9 mouse cellular contexts compared by ENCODE assay signal in the genomic region with DNA sequence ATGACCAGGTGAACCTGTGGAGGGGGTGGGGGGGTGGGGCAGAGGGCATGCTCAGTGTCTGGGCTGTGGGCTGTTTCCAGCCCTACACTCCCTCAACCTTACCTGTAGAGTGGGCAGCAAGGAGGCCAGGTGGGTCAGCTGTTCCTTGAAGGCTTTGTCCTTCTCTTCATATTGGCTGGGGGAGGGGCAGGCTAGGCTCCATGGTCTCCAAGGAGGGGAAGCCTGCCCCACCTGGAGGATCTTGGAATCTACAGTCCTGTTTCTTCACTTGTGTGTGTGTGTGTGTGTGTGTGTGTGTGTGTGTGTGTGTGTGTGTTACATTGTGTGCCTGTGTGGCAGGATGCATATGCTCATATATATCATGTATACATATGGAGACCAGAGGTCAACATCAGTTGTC. TPM values are rescaled to one million over a fixed set of nuclear protein-coding genes. Genes with fewer than 3 reads are reported as not detected.
DNase-seq lines count a peak whose midpoint lies in the region; ATAC-seq and TF ChIP-seq lines count a peak whose summit lies in the region.
"Had no signal": no experiment of that assay in that cellular context is flagged by ENCODE, and none has a peak within 500 bp of the region (broad histone marks: within the 10 kb centered on the region; RNA-seq: fewer than 3 reads in every experiment).

No protein-coding gene starts in this region.

- no peak overlapping the region for H3K4me3 ChIP-seq in lung, postnatal 0 days (ENCODE audit: low read depth, low read length)
- peak overlapping the region; percentile 40; the same call in 1 of the 2 replicates for H3K4me3 ChIP-seq in hindbrain, embryonic 13.5 days
- peak overlapping the region; percentile 34 for H3K4me3 ChIP-seq in neural tube, embryonic 13.5 days

- H3K4me2 ChIP-seq in lung, postnatal 0 days (replicated peaks; ENCODE audit: low read depth, low read length): no peak overlapping the region
- peak overlapping the region; percentile 59 for H3K4me2 ChIP-seq in hindbrain, embryonic 13.5 days
- peak overlapping the region; percentile 59 for H3K4me2 ChIP-seq in neural tube, embryonic 13.5 days

- no peaks in the 10 kb centered on the region for H3K36me3 ChIP-seq in lung, postnatal 0 days (ENCODE audit: insufficient read depth, low read length)
- H3K36me3 ChIP-seq in hindbrain, embryonic 13.5 days: peaks cover 4% of the 10 kb centered on the region; the same call in 1 of the 2 replicates
- H3K36me3 ChIP-seq in neural tube, embryonic 13.5 days: peaks cover 2% of the 10 kb centered on the region; the same call in 1 of the 2 replicates

- no peak overlapping the region for H3K9ac ChIP-seq in lung, postnatal 0 days (replicated peaks; ENCODE audit: low read depth)
- H3K9ac ChIP-seq in hindbrain, embryonic 13.5 days: no peak overlapping the region
- peak overlapping the region; percentile 67; the same call in 1 of the 2 replicates for H3K9ac ChIP-seq in neural tube, embryonic 13.5 days

- no peak overlapping the region for H3K27ac ChIP-seq in lung, postnatal 0 days (ENCODE audit: low read length)
- H3K27ac ChIP-seq in hindbrain, embryonic 13.5 days: no peak overlapping the region
- no peak overlapping the region for H3K27ac ChIP-seq in neural tube, embryonic 13.5 days (replicated peaks)

- peak; percentile 48 for TF ChIP-seq CTCF in lung, postnatal 0 days (IDR thresholded peaks at IDR 0.05)

- DNase-seq in CD4-positive, CD25-positive, alpha-beta regulatory T cell, adult 2 months (ENCODE audit: low read depth, low spot score): peak; percentile 37
- peak; percentile 51 for DNase-seq in lung, postnatal 0 days (ENCODE audit: low spot score)
- DNase-seq in lung, postnatal 25 days (ENCODE audit: low spot score): no peak
- no peak for DNase-seq in frontal cortex, postnatal 25 days (ENCODE audit: low spot score in 2 of 2)
- no peak for DNase-seq in ovary, postnatal 36 days (ENCODE audit: low spot score)

- peaks cover 43% of the 10 kb centered on the region for H3K27me3 ChIP-seq in lung, postnatal 0 days (replicated peaks; ENCODE audit: insufficient read depth, low read length)
- peaks cover 100% of the 10 kb centered on the region for H3K27me3 ChIP-seq in hindbrain, embryonic 13.5 days
- H3K27me3 ChIP-seq in neural tube, embryonic 13.5 days: peaks cover 94% of the 10 kb centered on the region

- no peak for ATAC-seq in CD4-positive, CD25-positive, alpha-beta regulatory T cell, adult 4 months
- ATAC-seq in lung, postnatal 0 days: 0 out of 2 replicates have a peak, but pooled peaks have one; percentile 7
- no peak for ATAC-seq in hindbrain, embryonic 13.5 days (ENCODE audit: low FRiP score)
- 0 out of 2 replicates have a peak, but pooled peaks have one; percentile 20 for ATAC-seq in neural tube, embryonic 13.5 days (ENCODE audit: low read depth)

- peaks cover 5% of the 10 kb centered on the region; the same call in 1 of the 2 replicates for H3K4me1 ChIP-seq in lung, postnatal 0 days (ENCODE audit: insufficient read depth, low read depth, low read length)
- H3K4me1 ChIP-seq in hindbrain, embryonic 13.5 days (replicated peaks): peaks cover 43% of the 10 kb centered on the region
- peaks cover 39% of the 10 kb centered on the region for H3K4me1 ChIP-seq in neural tube, embryonic 13.5 days (replicated peaks)

- TF ChIP-seq EP300 in lung, postnatal 0 days (IDR thresholded peaks at IDR 0.05): no peak

- H3K9me3 ChIP-seq in lung, postnatal 0 days (ENCODE audit: low read length): no peaks in the 10 kb centered on the region
- no peaks in the 10 kb centered on the region for H3K9me3 ChIP-seq in hindbrain, embryonic 13.5 days
- H3K9me3 ChIP-seq in neural tube, embryonic 13.5 days: no peaks in the 10 kb centered on the region

RNA-seq across cellular contexts. Expression of a gene that starts 4.9 kb away (rescaled TPM):
- not detected for polyA plus RNA-seq in CD4-positive, CD25-positive, alpha-beta regulatory T cell, adult 4 months (2017; shearing (Covaris generic))
- polyA plus RNA-seq in lung, postnatal 0 days (2015; fragmentation: Nextera tagmentation; extraction: Ambion mirVana): 0.53 and 0.70 TPM in 2 replicates
- 5.2 and 7.7 TPM in 2 replicates for polyA plus RNA-seq in hindbrain, embryonic 13.5 days (2015; fragmentation: Nextera tagmentation; extraction: Ambion mirVana)
- 6.3 and 10.4 TPM in 2 replicates for polyA plus RNA-seq in neural tube, embryonic 13.5 days (2015; fragmentation: Nextera tagmentation; extraction: Ambion mirVana)

RNA-seq across cellular contexts. Expression of a gene that starts 11.6 kb away (rescaled TPM):
- 1,000 to 10,000 TPM in 1 of 2 experiments, 100 to 1,000 TPM in 1; 772 to 1,018 TPM for polyA plus RNA-seq in CD4-positive, CD25-positive, alpha-beta regulatory T cell, adult 4 months (2017; shearing (Covaris generic))
- polyA plus RNA-seq in lung, postnatal 0 days (2015; fragmentation: Nextera tagmentation; extraction: Ambion mirVana): 265 and 266 TPM in 2 replicates
- 205 and 218 TPM in 2 replicates for polyA plus RNA-seq in hindbrain, embryonic 13.5 days (2015; fragmentation: Nextera tagmentation; extraction: Ambion mirVana)
- 198 and 217 TPM in 2 replicates for polyA plus RNA-seq in neural tube, embryonic 13.5 days (2015; fragmentation: Nextera tagmentation; extraction: Ambion mirVana)

RNA-seq across cellular contexts. Expression of a gene that starts 16.9 kb away (rescaled TPM):
- 1 to 10 TPM; 3.9 to 8.2 TPM for polyA plus RNA-seq in CD4-positive, CD25-positive, alpha-beta regulatory T cell, adult 4 months (2017; shearing (Covaris generic))
- polyA plus RNA-seq in lung, postnatal 0 days (2015; fragmentation: Nextera tagmentation; extraction: Ambion mirVana): 16.9 and 18.9 TPM in 2 replicates
- polyA plus RNA-seq in hindbrain, embryonic 13.5 days (2015; fragmentation: Nextera tagmentation; extraction: Ambion mirVana): 17.2 and 18.4 TPM in 2 replicates
- 17.9 and 21.7 TPM in 2 replicates for polyA plus RNA-seq in neural tube, embryonic 13.5 days (2015; fragmentation: Nextera tagmentation; extraction: Ambion mirVana)

RNA-seq across cellular contexts. Expression of a gene that starts 22.5 kb away (rescaled TPM):
- not detected for polyA plus RNA-seq in CD4-positive, CD25-positive, alpha-beta regulatory T cell, adult 4 months (2017; shearing (Covaris generic))
- polyA plus RNA-seq in lung, postnatal 0 days (2015; fragmentation: Nextera tagmentation; extraction: Ambion mirVana): not detected in 2 replicates
- polyA plus RNA-seq in hindbrain, embryonic 13.5 days (2015; fragmentation: Nextera tagmentation; extraction: Ambion mirVana): 0.38 and 0.79 TPM in 2 replicates
- 0.24 and 0.26 TPM in 2 replicates for polyA plus RNA-seq in neural tube, embryonic 13.5 days (2015; fragmentation: Nextera tagmentation; extraction: Ambion mirVana)
- polyA plus RNA-seq: large intestine, adult 2 months had no signal

RNA-seq across cellular contexts. Expression of a gene that starts 24.5 kb away (rescaled TPM):
- polyA plus RNA-seq in CD4-positive, CD25-positive, alpha-beta regulatory T cell, adult 4 months (2017; shearing (Covaris generic)): under 1 TPM in 1 of 2 experiments, not detected in 1; 0.40 TPM
- 0.06 and 0.07 TPM in 2 replicates for polyA plus RNA-seq in lung, postnatal 0 days (2015; fragmentation: Nextera tagmentation; extraction: Ambion mirVana)
- 38.7 and 38.9 TPM in 2 replicates for polyA plus RNA-seq in hindbrain, embryonic 13.5 days (2015; fragmentation: Nextera tagmentation; extraction: Ambion mirVana)
- polyA plus RNA-seq in neural tube, embryonic 13.5 days (2015; fragmentation: Nextera tagmentation; extraction: Ambion mirVana): 26.0 and 30.8 TPM in 2 replicates

Comparison
In these comparisons a context has a peak if more than half of its experiments do, and no peak if none do; other contexts are left out.
1. DNase-seq: peak in CD4-positive, CD25-positive, alpha-beta regulatory T cell, adult 2 months (single experiment) and lung, postnatal 0 days (single experiment); none in lung, postnatal 25 days (single experiment), frontal cortex, postnatal 25 days (0 of 2) and ovary, postnatal 36 days (single experiment).
2. ATAC-seq: peak in lung, postnatal 0 days (single experiment) and neural tube, embryonic 13.5 days (single experiment); none in CD4-positive, CD25-positive, alpha-beta regulatory T cell, adult 4 months (single experiment) and hindbrain, embryonic 13.5 days (single experiment).